Mouse (Mus musculus) G1E (cell line): ENCODE data around the gene Hoxa7.

Source experiments
- CTCF ChIP-seq: IDR thresholded peaks from 2 replicates; pipeline ENCODE4 v1.5.1; 2012; ENCODE audit warnings: low read depth, low read length, inconsistent platforms, mixed read lengths
- POLR2AphosphoS5 ChIP-seq: IDR thresholded peaks from 2 replicates; pipeline ENCODE4 v1.6.1; 2012; ENCODE audit warnings: low read depth, low read length, inconsistent platforms; ENCODE audit not compliant: insufficient replicate concordance

GRCm38 (mm10) chr6:52167176-52167575 lies 54.5 kb downstream of the Hoxa7 start:
- TF ChIP-seq CTCF (no peak), POLR2AphosphoS5 (no peak)
